Mouse (Mus musculus): ENCODE data around the gene Stx5a.
A peak's percentile ranks its signal among the peaks of the same experiment; 100 is the strongest.

Gene Stx5a

DNA sequence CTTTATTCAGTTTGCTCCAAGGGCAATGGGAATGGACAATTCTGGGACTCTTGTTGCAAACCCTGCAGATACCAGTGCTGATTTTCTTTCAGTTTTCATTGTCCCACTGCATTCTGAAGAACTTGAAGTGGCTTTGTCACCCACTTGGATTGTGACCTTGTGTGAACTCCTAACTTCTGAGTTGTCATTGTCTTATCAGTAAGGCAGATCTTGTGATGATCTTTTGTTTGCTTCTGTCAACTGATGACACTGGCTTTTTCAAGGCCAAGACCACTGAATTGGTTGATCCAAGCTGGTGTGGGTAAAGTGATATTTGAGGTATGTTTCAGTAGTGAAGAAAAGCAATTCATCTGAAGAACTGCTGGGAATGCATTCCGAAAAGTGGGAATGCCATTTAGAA lies 4.2 kb downstream of the Stx5a start:
- DNase-seq (ENCODE audit: low spot score), result no peak

DNA sequence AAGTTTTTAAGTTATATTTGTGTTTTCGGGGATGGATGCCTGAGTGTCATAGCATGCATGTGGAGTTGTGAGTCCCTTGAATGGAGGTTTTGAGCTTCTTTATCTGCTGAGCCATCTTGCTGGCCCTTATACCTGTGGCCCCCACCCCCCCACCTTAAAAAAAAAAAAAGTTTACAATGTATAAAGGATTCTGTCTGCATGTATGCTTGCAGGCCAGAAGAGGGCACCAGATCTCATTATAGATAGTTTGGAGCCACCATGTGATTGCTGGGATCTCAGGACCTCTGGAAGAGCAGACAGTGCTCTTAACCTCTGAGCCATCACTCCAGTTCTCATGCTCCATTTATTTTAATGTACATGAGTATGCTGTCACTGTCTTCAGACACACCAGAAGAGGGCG lies 6.2 kb downstream of the Stx5a start:
- no peak for DNase-seq (ENCODE audit: low spot score)

- DNase-seq (ENCODE audit: low spot score), result no peak
Observed at GRCm38 (mm10) chr19:8755652-8756051, 14.4 kb downstream of the Stx5a start.

DNA sequence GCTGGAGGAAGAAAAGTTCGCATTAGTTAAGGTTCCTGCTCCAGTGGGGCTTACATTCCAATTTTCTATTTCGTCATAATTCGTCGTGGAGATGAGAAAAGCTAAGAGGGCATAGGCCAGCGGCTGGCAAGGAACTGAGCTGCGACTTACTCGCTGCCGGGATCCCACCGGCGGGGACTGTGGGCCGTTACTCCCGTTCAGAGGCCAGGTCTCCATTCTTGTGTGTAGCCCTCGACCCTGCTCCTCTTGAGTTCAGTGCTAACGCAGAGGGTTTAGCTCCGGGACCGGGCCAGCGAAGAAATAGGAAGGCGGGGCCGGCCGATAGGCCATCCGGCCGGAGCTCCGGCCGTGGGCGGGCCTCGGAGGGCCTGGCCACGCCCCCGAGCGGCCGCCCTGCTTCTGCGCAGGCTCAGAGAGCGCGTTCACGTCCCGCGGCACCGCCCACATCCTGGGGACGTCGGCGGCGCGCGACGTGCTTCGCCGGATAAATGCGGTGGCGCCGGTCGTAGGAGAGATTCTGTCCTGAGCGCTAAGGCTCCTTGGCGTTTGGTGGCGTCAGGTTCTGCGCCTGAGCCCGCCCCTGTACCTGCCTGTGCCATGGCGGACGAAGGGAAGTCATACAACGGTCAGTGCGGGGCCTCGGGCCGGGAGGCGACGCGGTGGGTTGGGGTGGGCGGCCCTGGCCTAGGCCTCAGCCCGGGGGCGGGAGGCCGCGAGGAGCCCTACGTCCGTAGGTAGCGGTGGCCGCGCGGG lies 15.6 kb downstream of the Stx5a start, which contains the start of gene Nxf1:
Nxf1 (plus strand) TSS at position 439 of the 753 bp plus-strand sequence.
- DNase-seq (ENCODE audit: low spot score), result peak; percentile 87

DNA sequence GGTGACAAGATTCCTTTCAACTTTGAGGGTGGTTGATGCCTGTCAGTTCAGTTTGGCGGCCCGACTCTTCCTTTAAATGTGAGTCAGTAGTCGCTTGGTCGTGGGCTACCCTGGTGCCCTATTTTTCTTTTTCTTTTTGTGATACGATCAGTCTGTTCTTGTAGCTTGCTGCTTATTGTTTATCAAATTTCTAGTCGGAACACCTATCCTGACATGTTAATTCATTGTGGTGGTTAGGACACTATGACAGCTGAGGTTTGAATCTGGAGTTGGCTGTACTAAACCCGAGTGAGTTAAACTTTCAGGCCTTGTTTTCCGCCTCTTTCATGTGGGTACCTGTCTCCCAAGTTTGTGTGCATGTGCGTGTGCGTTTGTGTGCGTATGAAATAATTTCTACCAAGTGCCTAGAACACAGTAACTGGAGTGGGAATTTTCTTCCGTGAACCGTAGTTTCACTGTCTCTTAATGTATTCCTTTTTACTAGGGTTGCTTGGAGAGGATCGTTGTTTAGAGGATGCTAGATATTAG lies 16.3 kb downstream of the Stx5a start:
- DNase-seq (ENCODE audit: low spot score), result no peak

DNA sequence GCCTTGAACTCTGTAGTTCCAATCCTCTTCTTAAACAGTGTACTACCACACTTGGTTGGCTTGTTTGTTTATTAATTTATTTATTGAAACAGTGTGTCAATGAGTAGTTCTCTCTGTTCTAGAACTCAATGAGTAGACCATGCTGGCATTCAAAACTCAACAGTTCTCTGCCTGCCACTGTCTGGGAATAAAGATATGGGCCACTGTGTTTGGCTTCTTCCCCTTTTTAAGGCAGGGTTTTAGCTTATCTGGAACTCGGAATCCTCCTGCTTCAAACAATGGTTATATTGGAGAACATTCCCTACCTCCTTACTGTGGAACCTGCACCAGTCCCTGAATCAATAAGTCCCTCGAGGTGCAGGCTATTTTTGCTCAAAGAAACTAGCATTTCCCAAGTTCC lies 17.7 kb downstream of the Stx5a start:
- no peak for DNase-seq (ENCODE audit: low spot score)

DNA sequence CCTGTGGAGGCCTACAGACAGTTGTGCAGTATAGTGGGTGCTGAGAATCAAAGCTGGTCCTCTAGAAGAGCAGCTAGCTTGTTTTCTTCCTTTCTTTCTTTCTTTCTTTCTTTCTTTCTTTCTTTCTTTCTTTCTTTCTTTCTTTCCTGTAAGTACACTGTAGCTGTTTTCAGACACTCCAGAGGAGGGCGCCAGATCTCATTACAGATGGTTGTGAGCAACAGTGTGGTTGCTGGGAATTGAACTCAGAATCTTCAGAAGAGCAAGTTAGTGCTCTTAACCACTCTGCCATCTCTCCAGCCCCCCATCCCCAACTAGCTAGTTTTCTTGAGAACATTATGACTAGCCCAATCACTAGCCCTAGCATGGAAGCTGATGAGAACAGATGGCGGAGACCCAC lies 19.5 kb downstream of the Stx5a start:
- DNase-seq (ENCODE audit: low spot score), result no peak

DNA sequence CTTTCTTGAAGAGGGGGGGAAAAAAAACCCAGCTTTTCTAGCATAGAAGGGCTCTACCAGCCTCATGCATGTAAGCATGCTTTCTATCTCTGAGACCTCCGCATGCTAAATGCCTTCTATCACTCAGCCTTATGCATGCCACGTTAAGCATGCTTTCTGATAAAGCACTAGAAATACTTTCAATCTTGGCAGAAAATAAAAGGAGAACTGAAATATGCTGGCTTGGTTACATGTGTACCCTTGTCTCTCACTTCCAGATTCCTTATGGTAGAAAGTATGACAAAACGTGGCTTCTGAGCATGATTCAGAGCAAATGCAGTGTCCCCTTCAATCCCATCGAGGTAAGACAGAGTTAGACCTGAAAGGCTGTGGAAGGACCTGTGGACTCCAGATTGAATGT lies 22.1 kb downstream of the Stx5a start:
- no peak for DNase-seq (ENCODE audit: low spot score)

GRCm38 (mm10) chr19:8765562-8765961 lies 24.3 kb downstream of the Stx5a start:
- DNase-seq (ENCODE audit: low spot score), result no peak

GRCm38 (mm10) chr19:8770567-8771270 lies 29.5 kb downstream of the Stx5a start, which contains the start of gene Tmem223:
Gene Tmem223 (plus strand): TSS chr19:8770996.
- DNase-seq (ENCODE audit: low spot score), result peak; percentile 66

- DNase-seq (ENCODE audit: low spot score), result no peak
Observed at GRCm38 (mm10) chr19:8772996-8773395, 31.8 kb downstream of the Stx5a start.

DNA sequence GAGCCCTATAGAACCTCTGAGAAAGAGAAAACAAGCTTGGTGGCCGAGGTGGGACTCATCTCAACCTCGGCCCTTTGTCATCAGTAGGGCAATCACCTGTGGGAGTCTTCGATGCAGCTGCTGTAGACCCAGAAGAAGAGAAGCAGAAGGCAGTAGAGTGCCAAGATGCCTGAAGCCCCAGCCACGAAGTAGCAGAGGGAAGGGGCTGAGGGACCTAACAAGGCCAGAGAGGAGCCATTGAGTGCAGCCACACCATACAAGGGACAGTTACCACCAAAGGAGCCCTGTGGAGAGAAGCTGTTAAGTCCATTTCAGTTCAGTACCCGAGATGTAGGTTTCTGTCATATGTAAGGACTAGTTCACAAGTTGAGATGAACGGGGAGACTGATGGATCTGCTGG lies 32.2 kb downstream of the Stx5a start:
- DNase-seq (ENCODE audit: low spot score), result no peak

DNA sequence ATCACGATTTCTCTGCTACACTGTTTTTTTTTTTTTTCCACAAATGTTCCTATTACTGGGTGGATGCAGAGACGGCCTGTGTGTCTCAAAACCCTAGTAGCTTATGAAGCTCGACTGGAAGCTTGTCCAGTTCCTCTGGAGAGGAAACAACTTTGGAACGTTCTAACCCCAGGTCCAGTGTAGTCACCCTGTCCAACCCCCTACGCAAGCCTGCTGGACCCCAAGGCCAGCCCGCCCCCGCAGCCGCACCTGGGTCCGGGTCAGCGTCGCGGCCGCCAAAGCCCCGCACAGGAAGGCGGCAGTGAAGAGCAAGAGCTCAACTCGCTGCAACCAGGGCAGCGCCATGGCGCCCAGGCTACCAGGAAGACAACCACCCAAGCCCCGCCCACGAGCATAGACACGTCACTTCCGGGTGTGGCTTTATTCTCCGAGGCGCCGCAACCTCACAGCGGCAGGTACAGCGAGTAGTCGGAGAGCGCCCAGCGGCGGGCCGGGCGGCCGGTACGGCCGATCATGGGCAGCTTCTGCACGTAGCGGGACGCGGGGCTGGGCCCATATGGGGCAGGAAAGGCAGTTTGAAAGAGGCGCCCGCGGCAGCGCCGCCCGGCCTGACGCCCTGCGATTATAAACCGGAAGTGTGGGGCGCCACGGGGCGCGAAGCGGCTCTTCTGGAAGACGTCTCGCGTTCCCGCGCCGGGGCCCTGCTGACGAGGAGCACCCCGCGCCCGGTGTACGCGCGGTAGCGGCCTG lies 33.0 kb downstream of the Stx5a start, which contains the start of gene Tmem179b:
Tmem179b (minus strand) TSS at position 382 of the 750 bp plus-strand sequence.
- peak; percentile 94 for DNase-seq (ENCODE audit: low spot score)

GRCm38 (mm10) chr19:8774951-8775421 lies 33.8 kb downstream of the Stx5a start:
- no peak for DNase-seq (ENCODE audit: low spot score)

DNA sequence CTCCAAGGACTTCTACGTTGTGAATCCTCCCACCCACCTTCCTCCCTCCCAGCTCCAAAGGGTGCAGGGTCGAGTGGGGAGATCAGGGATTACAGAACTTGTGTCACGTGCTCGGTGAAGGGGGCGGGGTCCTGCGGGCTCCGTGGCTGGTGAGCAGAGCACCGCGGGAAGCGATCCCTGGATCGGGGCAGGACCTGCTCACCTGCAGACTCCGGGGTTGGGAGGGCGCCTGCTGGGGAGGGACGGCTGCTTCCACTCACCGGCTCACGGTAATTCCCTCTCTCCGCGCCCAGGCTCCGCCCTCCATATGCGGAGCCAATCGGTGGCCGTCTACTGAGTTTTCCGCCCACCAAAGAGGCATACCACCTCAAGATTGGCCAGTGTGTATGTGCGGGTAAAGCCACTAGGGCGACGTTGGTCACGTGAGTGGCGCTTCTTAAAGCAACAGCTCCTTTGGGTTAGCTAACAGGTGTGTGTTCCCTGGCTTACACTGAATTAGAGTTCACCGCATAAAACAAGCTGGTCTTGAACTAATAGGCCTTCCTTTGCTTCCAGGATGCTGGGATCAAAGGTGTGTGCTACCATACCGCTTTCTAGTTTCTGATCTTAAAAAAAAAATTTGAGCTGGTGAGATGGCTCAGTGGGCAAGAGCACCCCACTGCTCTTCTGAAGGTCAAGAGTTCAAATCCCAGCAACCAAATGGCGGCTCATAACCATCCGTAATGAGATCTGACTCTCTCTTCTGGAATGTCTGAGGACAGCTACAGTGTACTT lies 45.0 kb downstream of the Stx5a start, which contains the start of gene Taf6l:
Taf6l (minus strand) TSS at position 410 of the 774 bp plus-strand sequence.
- DNase-seq (ENCODE audit: low spot score), result peak; percentile 93

- no peak for DNase-seq (ENCODE audit: low spot score)
Observed at GRCm38 (mm10) chr19:8788521-8788920, 47.3 kb downstream of the Stx5a start.

DNA sequence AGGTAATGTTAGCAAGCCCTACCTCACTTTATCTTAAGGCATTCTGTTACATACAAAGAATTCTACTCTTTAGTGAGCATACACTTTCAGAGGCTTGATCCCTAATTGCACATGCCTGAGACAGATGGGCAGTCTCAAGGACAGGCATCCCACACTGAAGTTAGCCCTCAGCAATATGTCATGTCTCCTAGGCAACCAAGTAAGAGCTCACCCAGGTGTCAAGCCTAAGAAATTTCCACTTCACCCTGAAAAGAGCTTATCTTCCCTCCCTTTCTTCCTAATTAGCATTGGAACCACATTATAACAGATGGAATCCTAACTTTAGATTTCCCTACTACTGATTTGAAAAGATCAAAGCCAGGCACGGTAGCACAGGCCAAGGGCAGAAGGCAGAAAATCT lies 48.0 kb downstream of the Stx5a start:
- DNase-seq (ENCODE audit: low spot score), result no peak

DNA sequence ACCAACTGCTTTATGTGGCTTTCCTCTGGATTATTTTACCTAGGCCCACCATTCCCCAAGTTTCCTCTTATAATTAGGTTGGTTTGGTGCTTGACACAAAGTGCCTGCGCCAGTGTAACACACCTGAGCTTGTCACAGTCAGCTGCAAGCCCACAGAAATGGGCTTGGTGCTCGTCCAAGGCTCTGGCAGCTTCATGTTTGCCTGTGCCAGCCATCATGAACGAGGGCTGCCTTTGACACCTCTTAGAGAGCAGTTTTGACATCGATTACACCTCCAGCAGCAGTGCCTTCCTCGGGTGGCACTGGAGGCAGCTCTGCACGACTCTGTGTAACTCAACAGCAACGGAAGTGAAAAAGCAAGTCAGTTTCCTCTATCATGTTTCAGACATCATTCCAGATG lies 49.0 kb downstream of the Stx5a start:
- no peak for DNase-seq (ENCODE audit: low spot score)

DNA sequence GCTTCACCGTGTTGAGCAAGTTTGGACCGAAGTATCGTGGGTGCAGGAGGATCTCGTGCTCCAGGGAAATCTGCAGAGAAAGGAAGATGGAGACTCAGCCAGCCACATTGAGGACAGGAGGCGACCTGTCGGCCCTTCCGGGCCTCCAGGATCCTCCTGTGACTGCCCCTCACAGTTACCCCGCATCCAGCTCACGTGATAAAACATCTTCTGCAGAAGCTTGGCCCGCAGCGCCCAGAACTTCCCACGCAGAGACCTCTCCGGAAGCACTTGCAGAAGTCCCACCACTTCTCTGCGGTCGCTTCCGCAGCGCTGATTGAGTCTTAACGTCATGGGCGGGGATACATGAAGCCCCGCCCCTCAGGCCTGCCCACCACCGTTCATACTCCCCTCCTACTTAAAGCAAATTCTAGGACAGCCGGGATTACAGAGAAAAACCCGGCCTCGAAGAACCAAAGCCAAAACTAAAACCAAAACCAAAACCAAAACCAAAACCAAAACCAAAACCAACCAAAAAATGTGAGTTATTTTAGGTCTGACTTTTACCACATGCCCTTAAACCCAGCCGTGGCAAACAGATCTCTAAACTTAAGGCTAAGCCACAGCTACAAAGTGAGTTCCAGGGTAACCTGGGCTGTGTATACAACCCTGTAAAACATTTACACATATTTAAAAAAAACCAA lies 57.2 kb downstream of the Stx5a start, which contains the start of gene Polr2g:
Polr2g (minus strand) TSS at position 314 of the 683 bp plus-strand sequence.
- DNase-seq (ENCODE audit: low spot score), result peak; percentile 87

GRCm38 (mm10) chr19:8798947-8799315 lies 57.7 kb downstream of the Stx5a start:
- DNase-seq (ENCODE audit: low spot score), result no peak

Data from left cerebral cortex, adult 11 months (tissue).